Mouse (Mus musculus): ENCODE results near the gene Mtcl1.

- no peak for TF ChIP-seq CTCF (IDR thresholded peaks at IDR 0.05; ENCODE audit: borderline replicate concordance, control insufficient read depth, extremely low read depth, insufficient read depth, low read length, poor library complexity)
- TF ChIP-seq POLR2A (IDR thresholded peaks at IDR 0.05; ENCODE audit: control insufficient read depth, extremely low read depth, insufficient read depth, low read length, poor library complexity) = no peak
Observed at GRCm38 (mm10) chr17:66471252-66471651, 21.7 kb upstream of the Mtcl1 start.
